Mouse (Mus musculus) right cerebral cortex, postnatal 25 days (tissue): Measurements from ENCODE around the gene Slc25a41.

ENCODE experiments used
- DNase-seq: peaks from one replicate; pipeline ENCODE4 v3.0.0; 2022

The Slc25a41 gene

GRCm38 (mm10) chr17:56990115-56990746 is 51.2 kb downstream of the Slc25a41 start, which contains the start of gene Clpp:
TSS of gene Clpp (plus strand) at chr17:56990305.
- DNase-seq: peak; percentile 93

GRCm38 (mm10) chr17:56989467-56990114 is 51.9 kb downstream of the Slc25a41 start:
- no peak for DNase-seq

- no peak for DNase-seq
Observed at GRCm38 (mm10) chr17:56988921-56989430, 52.5 kb downstream of the Slc25a41 start.

GRCm38 (mm10) chr17:56988441-56988840 is 53.0 kb downstream of the Slc25a41 start:
- DNase-seq: no peak

- DNase-seq: no peak
Observed at GRCm38 (mm10) chr17:56986105-56986805, 55.2 kb downstream of the Slc25a41 start.

- no peak for DNase-seq
Observed at GRCm38 (mm10) chr17:56985656-56986055, 55.8 kb downstream of the Slc25a41 start.

GRCm38 (mm10) chr17:56984886-56985285 is 56.6 kb downstream of the Slc25a41 start:
- DNase-seq: no peak
